Mouse (Mus musculus) gastrocnemius, adult 8-10 months (tissue): Measurements from ENCODE around the gene Gm13043. TPM values are rescaled to one million over a fixed set of nuclear protein-coding genes. Genes with fewer than 3 reads are reported as not detected.
"Not testable (repeated sequence)": the region's sequence is repeated elsewhere in the genome, so short reads cannot be mapped to it uniquely, and the experiment has no call there.

Source experiments
- DNase-seq, 2 experiments: peaks; one replicate each; pipeline ENCODE4 v3.0.0; 2022; ENCODE audit warnings: low spot score in 2 of 2
- total RNA-seq, 4 experiments: library from RNA; stranded (reverse); gene quantifications; 2 replicates each; pipeline ENCODE4 v1.2.4; 2022

Gene Gm13043
- not detected for total RNA-seq

GRCm38 (mm10) chr4:143511043-143511442 lies at the start of gene Gm13043:
Gene Gm13043 (plus strand): TSS chr4:143511343.
- no peak for DNase-seq

DNA sequence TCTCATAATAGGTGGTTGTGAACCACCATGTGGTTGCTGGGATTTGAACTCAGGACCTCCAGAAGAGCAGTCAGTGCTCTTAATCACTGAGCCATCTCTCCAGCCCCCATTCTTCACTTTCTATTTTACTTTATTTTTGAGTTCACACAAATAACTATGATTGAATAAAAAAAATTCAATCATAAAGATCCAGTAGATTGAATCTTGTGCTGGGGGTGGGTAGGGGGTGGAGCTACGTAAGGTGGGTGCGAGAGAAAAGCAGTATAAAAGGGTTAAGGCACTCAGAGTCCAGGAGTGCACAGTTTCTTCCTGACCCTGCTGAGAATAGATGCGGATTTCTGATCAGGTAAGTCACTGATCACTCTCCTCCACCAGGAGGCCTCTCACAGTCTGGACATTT lies 24.5 kb downstream of the Gm13043 start, which contains the start of gene Gm13040:
Gm13040 (plus strand) TSS at position 301 of the 400 bp plus-strand sequence.
- DNase-seq, result not testable (repeated sequence)

DNA sequence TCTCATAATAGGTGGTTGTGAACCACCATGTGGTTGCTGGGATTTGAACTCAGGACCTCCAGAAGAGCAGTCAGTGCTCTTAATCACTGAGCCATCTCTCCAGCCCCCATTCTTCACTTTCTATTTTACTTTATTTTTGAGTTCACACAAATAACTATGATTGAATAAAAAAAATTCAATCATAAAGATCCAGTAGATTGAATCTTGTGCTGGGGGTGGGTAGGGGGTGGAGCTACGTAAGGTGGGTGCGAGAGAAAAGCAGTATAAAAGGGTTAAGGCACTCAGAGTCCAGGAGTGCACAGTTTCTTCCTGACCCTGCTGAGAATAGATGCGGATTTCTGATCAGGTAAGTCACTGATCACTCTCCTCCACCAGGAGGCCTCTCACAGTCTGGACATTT lies 40.3 kb downstream of the Gm13043 start, which contains the start of the genes BC080695 and Gm13057:
BC080695 (plus strand) TSS at position 301 of the 400 bp plus-strand sequence.
Gm13057 (plus strand) TSS at position 310 of the 400 bp plus-strand sequence.
- DNase-seq, result not testable (repeated sequence)

Other genes with a start within 250 kb of the Gm13043 start
- 1 to 10 TPM; 2.9 to 4.9 (median 4.2) TPM for gene Pdpn, start 211.8 kb upstream of the Gm13043 start, total RNA-seq
- gene Lrrc38, start 161.6 kb upstream of the Gm13043 start, total RNA-seq, result 10 to 100 TPM; 19.6 to 40.5 (median 28.9) TPM
- not detected for gene Pramel1, start 116.9 kb upstream of the Gm13043 start, total RNA-seq
- gene Pramef8, start 98.9 kb upstream of the Gm13043 start, total RNA-seq, result 1 to 10 TPM; 6.2 to 9.2 (median 7.4) TPM
- gene Oog4, start 61.0 kb upstream of the Gm13043 start, total RNA-seq, result not detected
- gene Gm13040, start 24.6 kb downstream of the Gm13043 start, total RNA-seq, result not detected
- gene BC080695, start 40.4 kb downstream of the Gm13043 start, total RNA-seq, result not detected
- gene Gm13057, start 40.4 kb downstream of the Gm13043 start, total RNA-seq, result not detected
- not detected for gene Gm13083, start 103.7 kb downstream of the Gm13043 start, total RNA-seq
- not detected for gene Gm13088, start 145.9 kb downstream of the Gm13043 start, total RNA-seq
- not detected for gene Gm13089, start 191.4 kb downstream of the Gm13043 start, total RNA-seq
- not detected for gene Gm13078, start 208.1 kb downstream of the Gm13043 start, total RNA-seq